Mouse (Mus musculus): ENCODE results near the gene Map4k1. TPM values are rescaled to one million over a fixed set of nuclear protein-coding genes. Genes with fewer than 3 reads are reported as not detected.

The Map4k1 gene
- polyA plus RNA-seq, 1 experiment from 2014 or later: 4.7 TPM

DNA sequence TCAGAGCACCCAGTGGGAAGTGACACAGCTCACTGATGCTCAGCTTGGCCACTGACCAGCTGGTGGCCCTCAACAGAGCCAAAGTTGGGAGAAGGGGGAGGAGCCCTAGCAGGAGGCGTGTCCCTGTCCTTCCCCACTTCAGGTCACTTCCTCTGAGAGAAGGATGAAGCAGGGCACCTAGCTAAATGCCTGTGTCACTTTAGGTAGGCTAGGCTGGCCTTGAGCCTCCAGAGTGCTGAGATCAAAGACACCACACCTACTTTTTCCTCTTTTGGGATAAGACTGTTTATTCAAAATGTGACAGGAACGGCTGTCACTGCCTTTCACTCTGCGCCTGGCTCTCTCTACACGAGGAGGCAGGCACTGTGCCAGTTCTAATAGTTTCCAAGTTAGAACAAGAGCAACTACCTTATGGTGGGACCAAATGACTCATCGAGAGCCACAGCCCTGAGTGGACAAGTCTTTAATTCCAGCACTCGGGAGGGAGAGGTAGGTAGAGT, 10.0 kb upstream of the Map4k1 start:
- ATAC-seq (peak; percentile 58), DNase-seq (ENCODE audit: low read depth, low spot score) (peak; percentile 83)
- H3K27me3 ChIP-seq: no peaks in the 10 kb centered on the region
- in situ Hi-C loops (cut with MboI; ENCODE audit: low pct_unique_long_range_greater_than_20kb): no loop called here
- no peak for TF ChIP-seq CTCF (IDR thresholded peaks at IDR 0.05)
- ChIA-PET CTCF (interaction anchor here (0.6 to 1.4 kb wide), 5 partner anchors 9 to 265 kb away, joined by 3 to 5 read pairs (median 4); no protein-coding TSS in a partner anchor), POLR2A (interaction anchor here (0.5 to 1.8 kb wide), 4 partner anchors 13 to 92 kb away, joined by 3 to 5 read pairs (median 4); no protein-coding TSS in a partner anchor)

DNA sequence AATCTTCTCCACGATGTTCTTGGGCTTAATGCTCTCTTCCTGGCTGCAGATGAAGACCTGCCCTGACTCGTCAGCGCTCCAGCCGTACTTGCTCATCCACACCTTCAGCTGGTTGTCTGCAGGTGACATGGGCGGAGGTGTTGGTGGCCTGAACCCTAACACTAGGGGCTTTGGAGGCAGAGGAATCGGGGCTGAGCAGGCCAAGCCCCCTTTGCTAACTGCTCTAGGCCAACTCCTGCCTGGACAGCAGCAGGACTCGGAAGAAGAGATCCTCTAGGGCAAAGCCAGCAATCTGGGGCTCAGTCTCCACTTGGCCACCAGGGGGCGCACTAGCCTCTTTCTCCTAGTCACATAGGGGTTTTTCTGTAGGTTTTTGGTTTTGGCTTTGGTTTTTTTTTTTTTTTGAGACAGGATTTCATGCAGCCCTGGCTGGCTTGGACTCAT, 9.3 kb upstream of the Map4k1 start:
- CTCF ChIA-PET: interaction anchor here (0.8 to 1.4 kb wide), 2 partner anchors 9 to 10 kb away, joined by 4 read pairs; partner anchors contain the start of genes Eif3k and Map4k1
- no peaks in the 10 kb centered on the region for H3K27me3 ChIP-seq
- DNase-seq (ENCODE audit: low read depth, low spot score): no peak
- in situ Hi-C loops (cut with MboI; ENCODE audit: low pct_unique_long_range_greater_than_20kb): no loop called here
- ATAC-seq: no peak
- POLR2A ChIA-PET: interaction anchor here (0.6 kb wide), 1 partner anchor 25 kb away, joined by 3 read pairs; no protein-coding TSS in a partner anchor
- peak; percentile 89 for TF ChIP-seq CTCF (IDR thresholded peaks at IDR 0.05)

DNA sequence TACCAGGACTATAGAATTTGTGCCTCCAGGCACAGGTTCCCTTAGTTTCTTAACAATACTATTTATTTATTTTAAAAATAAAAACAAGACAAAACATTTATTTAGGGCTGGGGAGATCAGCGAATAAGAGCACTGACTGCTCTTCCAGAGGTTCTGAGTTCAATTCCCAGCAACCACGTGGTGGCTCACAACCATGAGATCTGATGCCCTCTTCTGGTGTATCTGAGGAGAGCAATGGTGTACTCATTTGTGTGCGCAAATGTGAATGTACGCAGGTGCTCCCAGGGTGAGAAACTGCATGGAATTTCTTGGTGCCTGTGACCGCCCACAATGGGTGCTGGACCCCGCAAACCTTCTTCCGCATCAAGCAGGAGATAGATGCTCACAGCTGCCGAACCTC, 8.8 kb upstream of the Map4k1 start:
- no peaks in the 10 kb centered on the region for H3K27me3 ChIP-seq
- DNase-seq (ENCODE audit: low read depth, low spot score) (no peak), ATAC-seq (no peak)
- in situ Hi-C loops (cut with MboI; ENCODE audit: low pct_unique_long_range_greater_than_20kb): no loop called here
- ChIA-PET CTCF (interaction anchor here (0.8 kb wide), 1 partner anchor 9 kb away, joined by 4 read pairs; the partner anchor contains the start of genes Eif3k and Map4k1), POLR2A (no interaction called here)
- peak; percentile 60 for TF ChIP-seq CTCF (IDR thresholded peaks at IDR 0.05)

DNA sequence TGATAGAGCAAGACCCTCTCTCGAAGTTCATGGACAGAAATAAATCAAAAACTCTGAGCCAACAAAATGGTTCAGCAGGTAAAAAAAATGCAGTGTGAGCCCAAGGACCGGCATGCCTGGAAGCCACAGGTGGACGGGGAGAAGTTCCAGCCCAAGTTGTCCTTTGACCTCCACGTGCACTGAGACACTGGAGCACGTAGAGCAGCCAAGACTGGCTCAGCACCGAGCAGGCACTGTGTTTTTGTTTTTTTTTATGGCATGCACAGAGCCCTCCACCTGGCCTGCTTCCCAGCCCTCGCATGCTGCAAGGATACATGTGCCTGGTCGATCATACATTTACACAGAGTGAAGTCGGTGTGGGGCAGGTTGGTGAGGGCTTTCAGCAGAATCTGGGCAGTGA, 4.3 kb upstream of the Map4k1 start:
- CTCF ChIA-PET: no interaction called here

DNA sequence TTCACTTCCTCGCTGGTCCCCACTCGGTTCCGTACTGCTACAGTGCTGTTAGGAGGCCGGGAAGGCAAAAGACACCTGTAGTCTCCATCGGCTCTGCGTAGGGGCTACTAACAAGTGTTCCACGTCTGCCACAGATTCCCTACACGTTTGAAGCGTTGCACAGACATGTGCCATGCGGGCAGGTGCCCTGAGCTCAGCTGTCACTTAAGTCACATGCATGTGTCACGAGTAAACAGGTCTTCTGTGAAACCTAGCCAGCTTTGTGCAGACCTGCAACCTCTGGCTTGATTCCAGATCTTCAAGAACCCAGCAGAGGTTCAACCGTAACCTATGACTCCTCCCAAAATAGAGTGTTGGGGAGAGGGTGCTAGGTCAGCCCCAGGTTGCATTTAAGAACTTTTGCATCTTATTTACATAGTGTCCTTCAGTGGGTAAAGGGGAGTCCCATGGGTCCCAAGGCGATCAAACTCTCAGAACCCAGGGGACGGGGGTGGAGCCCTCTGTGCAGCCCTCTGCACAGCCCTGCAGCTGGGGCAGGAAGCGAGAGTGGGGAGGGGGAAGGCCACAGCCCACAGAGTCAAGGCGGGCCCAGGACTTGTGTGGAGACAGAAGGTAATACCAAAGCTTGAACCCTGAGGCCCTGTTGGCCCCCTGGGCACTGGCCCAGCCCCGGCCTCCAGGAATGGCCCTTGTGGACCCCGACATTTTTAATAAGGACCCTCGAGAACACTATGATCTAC, 594 bp downstream of the Map4k1 start:
- TF ChIP-seq CTCF (IDR thresholded peaks at IDR 0.05): no peak
- ChIA-PET CTCF (interaction anchor here (0.6 to 1.7 kb wide), 2 partner anchors 10 to 57 kb away, joined by 4 to 6 read pairs; no protein-coding TSS in a partner anchor), POLR2A (interaction anchor here (0.7 kb wide), 2 partner anchors 17 to 34 kb away, joined by 5 to 8 read pairs; no protein-coding TSS in a partner anchor)
- no peak for DNase-seq (ENCODE audit: low read depth, low spot score)
- no peaks in the 10 kb centered on the region for H3K27me3 ChIP-seq
- in situ Hi-C loops (cut with MboI; ENCODE audit: low pct_unique_long_range_greater_than_20kb): loop anchor here (10.0 kb wide), 1 partner anchor 52 kb away; no protein-coding TSS in a partner anchor
- no peak for ATAC-seq

More for the DNA sequence above, 4.3 kb upstream of the Map4k1 start:
- ATAC-seq (no peak), DNase-seq (ENCODE audit: low read depth, low spot score) (no peak)
- POLR2A ChIA-PET: no interaction called here
- TF ChIP-seq CTCF (IDR thresholded peaks at IDR 0.05): no peak
- in situ Hi-C loops (cut with MboI; ENCODE audit: low pct_unique_long_range_greater_than_20kb): no loop called here
- no peaks in the 10 kb centered on the region for H3K27me3 ChIP-seq

DNA sequence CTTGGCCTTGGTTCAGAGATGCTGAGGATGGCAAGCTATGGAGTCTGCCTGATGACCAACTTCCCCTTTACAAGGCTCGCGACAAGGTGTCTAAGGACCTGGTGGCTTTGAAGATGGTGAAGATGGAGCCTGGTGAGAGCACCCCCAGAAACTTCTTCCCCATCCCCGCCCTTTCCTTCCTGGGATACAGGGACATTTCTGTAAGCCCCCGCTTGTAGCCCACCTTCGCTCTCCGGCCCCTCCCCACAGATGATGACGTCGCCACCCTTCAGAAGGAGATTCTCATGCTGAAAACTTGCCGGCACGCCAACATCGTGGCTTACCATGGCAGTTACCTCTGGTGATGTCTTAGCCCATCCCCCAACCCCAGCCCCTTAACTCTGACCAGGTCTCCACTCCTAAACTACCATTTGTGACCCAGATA, 1.3 kb downstream of the Map4k1 start:
- ChIA-PET CTCF (interaction anchor here (1.7 kb wide), 1 partner anchor 57 kb away, joined by 6 read pairs; no protein-coding TSS in a partner anchor), POLR2A (no interaction called here)
- ATAC-seq (no peak), DNase-seq (ENCODE audit: low read depth, low spot score) (no peak)
- in situ Hi-C loops (cut with MboI; ENCODE audit: low pct_unique_long_range_greater_than_20kb): loop anchor here (10.0 kb wide), 1 partner anchor 52 kb away; no protein-coding TSS in a partner anchor
- TF ChIP-seq CTCF (IDR thresholded peaks at IDR 0.05): no peak
- no peaks in the 10 kb centered on the region for H3K27me3 ChIP-seq

DNA sequence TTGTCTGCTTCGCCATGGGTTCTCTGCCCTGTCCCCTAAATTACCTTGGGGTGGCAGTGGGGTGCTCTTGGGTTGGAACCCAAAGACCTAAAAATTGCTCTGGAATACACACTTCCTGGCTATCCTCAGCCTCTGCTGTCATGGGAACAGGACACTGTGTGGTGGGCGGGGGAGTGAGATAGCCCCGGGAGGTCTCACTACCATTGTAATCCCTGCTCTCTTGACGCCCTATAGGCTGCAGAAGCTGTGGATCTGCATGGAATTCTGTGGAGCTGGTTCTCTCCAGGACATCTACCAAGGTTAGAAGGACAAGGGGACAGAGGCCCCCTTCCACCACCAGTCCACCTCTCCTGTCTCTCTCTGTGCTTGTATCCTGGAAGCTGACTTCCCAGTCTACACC, 2.0 kb downstream of the Map4k1 start:
- POLR2A ChIA-PET: no interaction called here
- no peak for DNase-seq (ENCODE audit: low read depth, low spot score)
- TF ChIP-seq CTCF (IDR thresholded peaks at IDR 0.05): no peak
- H3K27me3 ChIP-seq: no peaks in the 10 kb centered on the region
- no peak for ATAC-seq
- CTCF ChIA-PET: interaction anchor here (1.7 kb wide), 1 partner anchor 56 kb away, joined by 6 read pairs; no protein-coding TSS in a partner anchor
- in situ Hi-C loops (cut with MboI; ENCODE audit: low pct_unique_long_range_greater_than_20kb): loop anchor here (10.0 kb wide), 1 partner anchor 51 kb away; no protein-coding TSS in a partner anchor

DNA sequence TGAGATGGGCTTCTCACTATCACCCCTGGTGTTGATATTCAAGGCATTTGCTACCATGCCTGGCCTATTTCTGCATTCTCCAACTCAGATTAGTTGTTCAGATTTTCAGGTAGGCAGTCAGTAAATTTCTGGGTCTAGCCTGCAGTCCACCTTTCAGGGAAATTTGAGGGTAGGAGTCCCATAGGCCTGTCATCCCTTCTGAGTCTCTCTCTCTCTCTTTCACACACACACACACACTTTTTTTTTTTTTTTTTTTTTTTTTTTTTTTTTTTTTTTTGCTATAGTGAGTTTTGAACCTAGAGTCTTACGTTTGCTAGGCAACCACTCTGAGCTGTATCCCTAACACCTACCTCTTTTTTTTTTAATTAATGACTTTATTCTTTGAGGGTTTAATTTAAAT, 2.6 kb downstream of the Map4k1 start:
- no peaks in the 10 kb centered on the region for H3K27me3 ChIP-seq
- DNase-seq (ENCODE audit: low read depth, low spot score) (no peak), ATAC-seq (no peak)
- in situ Hi-C loops (cut with MboI; ENCODE audit: low pct_unique_long_range_greater_than_20kb): loop anchor here (10.0 kb wide), 1 partner anchor 50 kb away; no protein-coding TSS in a partner anchor
- POLR2A ChIA-PET: interaction anchor here (0.7 kb wide), 1 partner anchor 168 kb away, joined by 4 read pairs; no protein-coding TSS in a partner anchor
- CTCF ChIA-PET: no interaction called here
- no peak for TF ChIP-seq CTCF (IDR thresholded peaks at IDR 0.05)

DNA sequence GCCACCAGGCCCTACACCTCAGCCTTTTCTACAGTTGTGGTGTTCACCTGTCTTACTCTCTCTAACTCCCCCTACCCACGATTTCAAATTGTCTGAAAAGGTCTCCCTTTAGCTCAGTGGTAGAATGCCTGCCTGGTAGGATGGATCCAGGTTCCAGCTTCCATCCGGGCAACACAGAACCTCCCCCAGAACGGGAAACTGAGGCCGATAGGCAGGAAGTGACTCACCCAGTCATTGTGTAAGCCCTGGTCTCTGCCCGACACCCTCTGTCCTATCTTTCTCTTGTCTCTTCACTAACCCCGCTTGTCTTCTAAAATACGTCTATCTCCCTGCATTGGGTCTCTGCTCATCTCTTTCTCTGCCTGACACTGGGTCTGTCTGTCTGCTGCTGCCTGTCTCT, 3.4 kb downstream of the Map4k1 start:
- ChIA-PET CTCF (no interaction called here), POLR2A (no interaction called here)
- DNase-seq (ENCODE audit: low read depth, low spot score): no peak
- ATAC-seq: no peak
- no peak for TF ChIP-seq CTCF (IDR thresholded peaks at IDR 0.05)
- H3K27me3 ChIP-seq: no peaks in the 10 kb centered on the region
- in situ Hi-C loops (cut with MboI; ENCODE audit: low pct_unique_long_range_greater_than_20kb): loop anchor here (10.0 kb wide), 1 partner anchor 50 kb away; no protein-coding TSS in a partner anchor

DNA sequence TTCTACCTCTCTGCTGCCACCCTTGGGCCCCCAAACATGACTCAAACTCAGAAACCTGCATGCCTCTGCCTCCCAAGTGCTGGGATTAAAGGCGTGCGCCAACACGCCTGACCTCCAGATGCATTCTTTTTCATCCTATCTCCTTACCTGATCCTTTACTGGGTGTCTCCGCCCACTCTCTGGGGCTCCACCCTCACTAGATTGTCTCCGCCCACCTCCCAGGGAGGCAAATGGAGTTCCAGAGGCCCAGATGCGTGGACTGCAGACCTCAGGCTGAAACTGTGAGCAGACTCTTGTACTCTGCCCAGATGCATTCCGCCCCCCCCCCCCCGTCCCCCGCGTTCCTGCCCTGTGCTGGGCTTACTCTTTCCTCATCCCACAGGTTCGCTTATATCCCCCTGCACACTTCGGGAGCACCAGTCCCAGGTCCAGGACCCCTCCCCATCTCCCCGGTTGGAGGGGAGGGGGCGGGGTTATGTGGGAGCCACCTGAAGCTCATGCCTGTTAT, 9.0 kb downstream of the Map4k1 start:
- CTCF ChIA-PET: no interaction called here
- in situ Hi-C loops (cut with MboI; ENCODE audit: low pct_unique_long_range_greater_than_20kb): no loop called here
- TF ChIP-seq CTCF (IDR thresholded peaks at IDR 0.05): no peak
- H3K27me3 ChIP-seq: no peaks in the 10 kb centered on the region
- POLR2A ChIA-PET: no interaction called here
- DNase-seq (ENCODE audit: low read depth, low spot score): no peak
- no peak for ATAC-seq

Measured in Patski (cell line).